Mouse (Mus musculus) left cerebral cortex, postnatal 10 days (tissue): ENCODE measurements at regions not wholly inside any gene's neighbourhood (a gene's known extent, or its start where the extent isn't known, plus 50 kb on each side); places are given as distances from the start of the nearest gene placed in this dataset.

ENCODE experiments used
- DNase-seq, 2 experiments: peaks; one replicate each; pipeline ENCODE4 v3.0.0; 2021 to 2022; ENCODE audit warnings: low spot score in 2 of 2, mixed read lengths in 1 of 2; ENCODE audit errors: extremely low spot score in 1 of 2
- intact Hi-C: fragments of 180-260 bp; cut with DNase I; formaldehyde crosslinking; loops from one replicate; pipeline ENCODE4 v1.15.1; 2025

DNA sequence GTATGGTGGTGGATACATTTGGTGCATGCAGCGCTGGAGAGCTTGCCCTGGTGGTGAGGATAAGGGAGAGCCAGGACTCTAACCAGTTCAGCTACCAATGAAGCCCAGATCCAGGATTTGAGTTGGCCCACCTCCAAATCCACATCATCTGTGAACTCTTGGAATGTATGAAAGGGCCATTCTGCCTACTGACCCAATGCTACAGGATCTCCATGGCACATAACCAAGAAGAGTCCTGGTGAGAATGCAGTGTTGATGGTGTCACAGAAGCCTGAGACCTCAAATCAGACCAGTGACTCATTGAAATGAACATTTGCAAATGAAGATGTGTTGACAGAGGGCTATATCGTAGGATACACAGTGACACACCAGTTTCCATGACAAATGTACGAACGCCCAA lies 121.0 kb upstream of the Slitrk5 start:
- no peak for DNase-seq
- intact Hi-C loops, result no loop called here

- DNase-seq, result no peak
- intact Hi-C loops, result no loop called here
Measured at GRCm38 (mm10) chr14:111569331-111569839, 105.5 kb upstream of the Slitrk5 start.

DNA sequence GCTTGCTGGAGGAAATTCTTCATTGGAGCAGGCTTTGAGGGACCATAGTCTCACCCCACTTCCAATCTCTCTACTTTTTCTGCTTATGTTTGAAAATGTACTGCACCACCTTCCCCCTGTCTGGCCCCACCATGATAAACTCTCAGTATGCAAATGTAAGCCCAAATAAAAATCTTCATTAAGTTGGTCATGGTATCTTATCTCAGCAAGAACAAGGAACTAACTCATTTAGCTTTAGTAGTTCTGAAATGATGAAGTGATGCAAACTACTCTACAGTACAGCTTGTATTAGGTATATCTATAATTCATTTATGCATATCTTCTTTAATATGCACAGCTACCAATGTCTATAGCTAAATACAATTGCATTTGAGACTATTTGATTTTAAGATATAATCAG lies 97.4 kb upstream of the Slitrk5 start:
- DNase-seq, result no peak
- intact Hi-C loops, result no loop called here

DNA sequence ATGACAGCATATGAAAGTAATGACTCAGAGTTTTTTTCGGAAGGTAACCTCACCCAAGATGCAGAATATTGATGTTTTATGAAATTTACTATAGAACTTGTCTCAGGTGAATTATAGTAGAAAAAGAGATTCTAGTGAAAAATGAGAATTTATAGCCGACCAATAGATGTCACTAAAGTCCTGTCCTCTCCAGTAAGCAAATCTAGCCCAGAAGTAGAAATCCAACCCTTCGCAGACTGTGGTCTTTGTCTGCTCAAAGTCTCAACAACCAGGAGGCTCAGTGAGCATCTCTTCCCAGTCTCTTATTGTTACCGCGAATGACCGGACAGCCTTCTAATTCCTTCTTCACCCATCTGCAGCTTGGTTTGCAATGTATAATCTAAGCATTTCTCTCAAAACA lies 91.8 kb upstream of the Slitrk5 start:
- DNase-seq, result peak in 1 of 2 experiments; percentile 13
- intact Hi-C loops, result loop anchor here (5.0 kb wide), 1 partner anchor 89 kb away; no protein-coding TSS in a partner anchor

DNA sequence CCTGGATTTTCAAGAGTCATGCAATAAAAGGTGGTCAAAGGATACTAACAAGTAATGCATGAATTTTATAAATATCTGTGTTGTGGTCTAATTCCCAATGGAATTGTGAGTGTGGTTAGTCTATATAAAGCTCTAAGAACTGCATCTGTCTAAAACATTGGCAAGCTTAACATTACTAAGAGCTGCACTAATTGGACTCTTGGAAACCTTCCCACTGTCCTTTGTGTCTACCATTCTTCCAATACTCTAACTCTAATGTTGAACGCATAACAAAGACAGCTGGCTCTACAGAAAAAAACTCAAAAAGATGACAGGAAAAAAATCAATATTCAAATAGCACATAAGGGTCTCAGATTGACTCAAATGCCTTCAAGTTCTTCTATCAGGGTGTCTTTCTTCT lies 58.1 kb upstream of the Slitrk5 start:
- DNase-seq, result no peak
- intact Hi-C loops, result no loop called here

DNA sequence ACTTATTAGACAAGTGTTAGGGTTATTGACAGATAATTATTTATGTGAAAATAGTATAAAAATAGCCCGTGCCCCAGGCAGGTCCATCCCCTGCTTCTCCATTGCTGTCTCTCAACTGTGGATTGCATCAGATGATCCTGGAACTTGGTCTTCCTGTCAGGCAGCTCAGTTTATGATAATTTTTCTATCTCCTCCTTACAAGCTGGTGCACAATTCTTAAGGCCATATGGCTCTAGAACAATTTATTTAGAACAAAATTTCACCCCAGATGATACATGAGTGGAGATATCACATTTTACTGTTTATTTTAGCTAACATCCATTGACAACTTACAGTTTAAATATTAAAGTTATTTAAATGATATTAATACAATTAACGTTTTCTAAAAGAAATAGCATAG lies 54.1 kb upstream of the Slitrk5 start:
- intact Hi-C loops, result no loop called here
- peak in 1 of 2 experiments; percentile 2 for DNase-seq
